In genomic region chr7:127549116-127549835, GRCm38 (mm10) we compare ENCODE assay signal across 10 mouse cellular contexts. TPM values are rescaled to one million over a fixed set of nuclear protein-coding genes. Genes with fewer than 3 reads are reported as not detected.
A peak's percentile ranks its signal among the peaks of the same experiment; 100 is the strongest.
DNase-seq lines count a peak whose midpoint lies in the region; ATAC-seq and TF ChIP-seq lines count a peak whose summit lies in the region.
"Had no signal": no experiment of that assay in that cellular context is flagged by ENCODE, and none has a peak within 500 bp of the region (broad histone marks: within the 10 kb centered on the region; RNA-seq: fewer than 3 reads in every experiment).

No protein-coding gene starts in this region.

- H3K9ac ChIP-seq in heart, embryonic 11.5 days (ENCODE audit: low read depth, low read length) = no peak overlapping the region
- H3K9ac ChIP-seq: embryonic facial prominence, embryonic 13.5 days; forebrain, embryonic 15.5 days had no signal

- no peak for ATAC-seq in heart, embryonic 11.5 days (replicated peaks; ENCODE audit: insufficient number of reproducible peaks, low FRiP score, low TSS enrichment)
- ATAC-seq: forebrain, embryonic 15.5 days; inflammation-experienced regulatory T-cells, adult 6 months had no signal

- H3K4me1 ChIP-seq in heart, embryonic 11.5 days (ENCODE audit: control insufficient read depth, insufficient read depth, low read length) = no peaks in the 10 kb centered on the region
- H3K4me1 ChIP-seq: embryonic facial prominence, embryonic 13.5 days; forebrain, embryonic 15.5 days had no signal

- no peak overlapping the region for H3K4me3 ChIP-seq in heart, embryonic 11.5 days (ENCODE audit: low read depth, low read length)
- no peak overlapping the region for H3K4me3 ChIP-seq in left cerebral cortex, adult 2 months
- H3K4me3 ChIP-seq: embryonic facial prominence, embryonic 13.5 days; forebrain, embryonic 15.5 days had no signal

- no peak overlapping the region for H3K4me2 ChIP-seq in heart, embryonic 11.5 days
- H3K4me2 ChIP-seq: embryonic facial prominence, embryonic 13.5 days; forebrain, embryonic 15.5 days had no signal

- 92% methylated on average over 15 of the region's 15 CpGs for WGBS in heart, embryonic 11.5 days (ENCODE audit: insufficient replicate concordance)

- no peak for TF ChIP-seq CTCF in left cerebral cortex, adult 2 months (IDR thresholded peaks at IDR 0.05)

- peaks cover 46% of the 10 kb centered on the region for H3K36me3 ChIP-seq in heart, embryonic 11.5 days (ENCODE audit: control insufficient read depth, insufficient read depth, low read length)

- no peaks in the 10 kb centered on the region for H3K9me3 ChIP-seq in heart, embryonic 11.5 days (replicated peaks; ENCODE audit: control insufficient read depth, low read length)
- H3K9me3 ChIP-seq: embryonic facial prominence, embryonic 13.5 days; forebrain, embryonic 15.5 days had no signal

- peak; percentile 53 for DNase-seq in heart, adult 8-10 months (ENCODE audit: low spot score)
- peak; percentile 31 for DNase-seq in right cerebral cortex, postnatal 4 days
- DNase-seq in right cerebral cortex, postnatal 25 days = no peak
- peak; percentile 82 for DNase-seq in cerebellum, adult 9-11 months
- DNase-seq in urinary bladder, postnatal 14 days (ENCODE audit: low spot score) = no peak
- no peak for DNase-seq in left cerebral cortex, adult 2 months (ENCODE audit: extremely low spot score in 1 of 2, low spot score in 2 of 2)

- H3K27me3 ChIP-seq in heart, embryonic 11.5 days (ENCODE audit: control insufficient read depth, insufficient read depth, low read length) = no peaks in the 10 kb centered on the region
- H3K27me3 ChIP-seq: embryonic facial prominence, embryonic 13.5 days; forebrain, embryonic 15.5 days had no signal

- intact Hi-C loops in left cerebral cortex, adult 2 months (cut with DNase I) = no loop called here

- H3K27ac ChIP-seq in heart, embryonic 11.5 days (ENCODE audit: low read depth, low read length) = no peak overlapping the region
- H3K27ac ChIP-seq in left cerebral cortex, adult 2 months = no peak overlapping the region
- H3K27ac ChIP-seq: embryonic facial prominence, embryonic 13.5 days; forebrain, embryonic 15.5 days had no signal

RNA-seq across cellular contexts. Expression of gene Tmem265, which starts 11.9 kb away (rescaled TPM):
- not detected for total RNA-seq in heart, adult 8-10 months (2022)
- polyA plus RNA-seq in heart, embryonic 11.5 days (2014; fragmentation: Nextera tagmentation; extraction: Ambion mirVana) = 3.0 and 5.6 TPM in 2 replicates
- 1 to 10 TPM in 1 of 2 experiments, under 1 TPM in 1; 0.50 to 1.0 TPM for total RNA-seq in left cerebral cortex, adult 2 months (2021)

RNA-seq across cellular contexts. Expression of gene Phkg2, which starts 23.9 kb away (rescaled TPM):
- total RNA-seq in heart, adult 8-10 months (2022) = 10 to 100 TPM; 12.1 to 20.9 (median 17.3) TPM
- 41.5 and 44.9 TPM in 2 replicates for polyA plus RNA-seq in heart, embryonic 11.5 days (2014; fragmentation: Nextera tagmentation; extraction: Ambion mirVana)
- 10 to 100 TPM; 78.1 to 79.8 TPM for total RNA-seq in left cerebral cortex, adult 2 months (2021)

RNA-seq across cellular contexts. Expression of gene Gm42715, which starts 29.9 kb away (rescaled TPM):
- total RNA-seq in heart, adult 8-10 months (2022) = 10 to 100 TPM in 2 of 4 experiments, 1 to 10 TPM in 2; 8.8 to 10.9 (median 10.2) TPM
- polyA plus RNA-seq in heart, embryonic 11.5 days (2014; fragmentation: Nextera tagmentation; extraction: Ambion mirVana) = 9.8 and 12.6 TPM in 2 replicates
- total RNA-seq in left cerebral cortex, adult 2 months (2021) = 10 to 100 TPM; 12.6 TPM

RNA-seq across cellular contexts. Expression of gene Srcap, which starts 37.5 kb away (rescaled TPM):
- 10 to 100 TPM; 51.8 to 60.5 (median 55.2) TPM for total RNA-seq in heart, adult 8-10 months (2022)
- 36.8 and 46.6 TPM in 2 replicates for polyA plus RNA-seq in heart, embryonic 11.5 days (2014; fragmentation: Nextera tagmentation; extraction: Ambion mirVana)
- 100 to 1,000 TPM; 122 to 126 TPM for total RNA-seq in left cerebral cortex, adult 2 months (2021)

RNA-seq across cellular contexts. Expression of gene Ccdc189, which starts 39.1 kb away (rescaled TPM):
- total RNA-seq in heart, adult 8-10 months (2022) = 10 to 100 TPM; 10.1 to 15.2 (median 14.4) TPM
- polyA plus RNA-seq in heart, embryonic 11.5 days (2014; fragmentation: Nextera tagmentation; extraction: Ambion mirVana) = 8.7 and 10.0 TPM in 2 replicates
- total RNA-seq in left cerebral cortex, adult 2 months (2021) = 10 to 100 TPM in 1 of 2 experiments, 1 to 10 TPM in 1; 9.4 to 10.8 TPM

Comparison
In these comparisons a context has a peak if more than half of its experiments do, and no peak if none do; other contexts are left out.
1. DNase-seq: peak in heart, adult 8-10 months (single experiment), right cerebral cortex, postnatal 4 days (single experiment) and cerebellum, adult 9-11 months (single experiment); none in right cerebral cortex, postnatal 25 days (single experiment), urinary bladder, postnatal 14 days (single experiment) and left cerebral cortex, adult 2 months (0 of 2).